Mouse (Mus musculus): Measurements from ENCODE around the gene Mymx.

- no peak; the same call in 1 of the 2 replicates for TF ChIP-seq EP300 (IDR thresholded peaks at IDR 0.05)
- TF ChIP-seq CTCF (IDR thresholded peaks at IDR 0.05), result no peak
These were observed 17.7 kb upstream of the Mymx start for GRCm38 (mm10) chr17:45619386-45620256.

All from lung, postnatal 0 days (tissue).